Mouse (Mus musculus): ENCODE measurements around the gene Hgd. TPM values are rescaled to one million over a fixed set of nuclear protein-coding genes. Genes with fewer than 3 reads are reported as not detected.
"Not testable (repeated sequence)": the region's sequence is repeated elsewhere in the genome, so short reads cannot be mapped to it uniquely, and the experiment has no call there.

Gene Hgd
- total RNA-seq, 1 experiment from 2014 or later = not detected

DNA sequence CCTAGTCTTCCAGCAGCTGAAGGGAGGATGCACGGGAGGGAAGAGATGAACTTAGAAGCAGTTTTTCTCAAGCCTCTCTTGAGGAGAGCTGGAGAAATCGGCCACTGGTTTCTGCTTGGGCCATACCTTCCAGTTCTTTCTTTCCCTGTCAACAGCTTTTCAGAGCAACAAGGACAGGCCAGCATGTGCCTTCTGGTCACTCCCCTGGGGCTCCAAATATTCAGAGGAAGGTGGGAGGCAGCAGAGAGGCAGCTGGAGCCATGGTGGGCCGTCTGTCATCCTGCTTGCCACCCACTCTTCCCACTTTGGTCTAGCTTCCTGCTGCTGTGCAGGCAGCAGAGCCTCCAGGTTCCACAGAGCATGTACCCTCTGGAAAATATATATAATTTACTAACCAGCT is 37.7 kb downstream of the Hgd start:
- no peak for ATAC-seq (ENCODE audit: extremely low read depth, insufficient number of reproducible peaks, low FRiP score, poor library complexity, severe bottlenecking)

DNA sequence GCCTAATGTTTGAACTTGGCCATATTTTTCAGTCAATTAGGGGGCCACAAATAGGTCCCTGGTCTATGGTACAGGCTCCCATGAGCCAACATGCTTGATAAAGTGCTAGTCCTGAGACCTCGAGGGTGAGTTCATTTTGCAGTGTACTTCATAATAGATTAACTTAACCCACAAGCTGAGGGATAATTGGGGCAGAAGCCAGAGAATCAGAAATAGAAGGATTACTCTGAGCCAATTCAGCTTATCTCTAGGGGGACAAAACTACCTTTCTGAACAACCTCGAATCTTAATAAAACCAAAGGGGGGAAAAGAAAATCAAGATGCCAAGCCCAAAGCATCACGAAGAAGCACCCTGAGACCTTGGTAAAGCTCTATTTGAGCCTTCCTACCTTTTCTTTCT is 42.5 kb downstream of the Hgd start:
- ATAC-seq (ENCODE audit: extremely low read depth, insufficient number of reproducible peaks, low FRiP score, poor library complexity, severe bottlenecking) = no peak

- no peak for ATAC-seq (ENCODE audit: extremely low read depth, insufficient number of reproducible peaks, low FRiP score, poor library complexity, severe bottlenecking)
These were observed 43.0 kb downstream of the Hgd start for GRCm38 (mm10) chr16:37622919-37623318.

GRCm38 (mm10) chr16:37626388-37626949 is 46.5 kb downstream of the Hgd start:
- no peak for ATAC-seq (ENCODE audit: extremely low read depth, insufficient number of reproducible peaks, low FRiP score, poor library complexity, severe bottlenecking)

- ATAC-seq (ENCODE audit: extremely low read depth, insufficient number of reproducible peaks, low FRiP score, poor library complexity, severe bottlenecking) = no peak
These were observed 48.4 kb downstream of the Hgd start for GRCm38 (mm10) chr16:37628336-37628735.

- ATAC-seq (ENCODE audit: extremely low read depth, insufficient number of reproducible peaks, low FRiP score, poor library complexity, severe bottlenecking) = no peak
These were observed 49.1 kb downstream of the Hgd start for GRCm38 (mm10) chr16:37629011-37629410.

DNA sequence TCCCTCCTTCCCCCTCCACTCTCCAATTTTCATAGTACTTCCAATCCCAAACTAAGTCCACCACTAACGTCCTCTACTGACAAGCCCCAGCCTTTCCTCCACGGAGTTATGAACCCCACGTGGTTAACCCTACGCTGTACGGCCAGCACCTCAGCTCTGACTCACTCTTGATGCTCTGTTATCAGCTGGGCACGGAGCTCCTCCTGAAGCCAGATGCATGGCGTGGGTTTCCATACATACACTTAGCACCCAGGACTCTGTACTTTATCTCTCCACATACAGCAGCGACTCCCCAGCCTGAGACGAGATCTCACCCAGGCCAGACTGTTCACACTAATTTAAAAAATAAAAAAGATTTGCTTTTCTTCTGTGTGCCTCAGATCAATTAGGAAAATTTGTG is 54.6 kb downstream of the Hgd start:
- no peak for ATAC-seq (ENCODE audit: extremely low read depth, insufficient number of reproducible peaks, low FRiP score, poor library complexity, severe bottlenecking)

DNA sequence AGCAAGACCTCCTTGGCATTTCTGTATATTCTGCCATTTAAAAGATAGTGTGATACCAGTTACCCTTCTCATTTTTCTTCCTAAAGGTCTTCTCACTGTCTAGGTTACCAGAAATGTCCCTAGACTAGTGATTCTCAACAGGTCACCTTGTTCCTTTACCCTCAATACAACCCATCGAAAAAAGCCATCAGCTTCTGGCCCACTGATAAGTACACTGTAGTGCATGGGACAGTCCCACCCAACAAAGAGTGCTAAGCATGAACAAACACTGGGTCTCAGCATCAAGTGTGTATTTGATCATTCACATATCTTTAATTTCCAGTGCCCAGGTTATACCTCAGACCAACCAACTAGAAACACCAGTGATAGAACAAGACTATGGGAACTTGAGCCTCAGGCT is 55.1 kb downstream of the Hgd start:
- no peak for ATAC-seq (ENCODE audit: extremely low read depth, insufficient number of reproducible peaks, low FRiP score, poor library complexity, severe bottlenecking)

GRCm38 (mm10) chr16:37636107-37636506 is 56.2 kb downstream of the Hgd start:
- no peak for ATAC-seq (ENCODE audit: extremely low read depth, insufficient number of reproducible peaks, low FRiP score, poor library complexity, severe bottlenecking)

GRCm38 (mm10) chr16:37637802-37638201 is 57.8 kb downstream of the Hgd start:
- no peak for ATAC-seq (ENCODE audit: extremely low read depth, insufficient number of reproducible peaks, low FRiP score, poor library complexity, severe bottlenecking)

GRCm38 (mm10) chr16:37640522-37640921 is 60.6 kb downstream of the Hgd start:
- not testable (repeated sequence) for ATAC-seq (ENCODE audit: extremely low read depth, insufficient number of reproducible peaks, low FRiP score, poor library complexity, severe bottlenecking)

- no peak for ATAC-seq (ENCODE audit: extremely low read depth, insufficient number of reproducible peaks, low FRiP score, poor library complexity, severe bottlenecking)
These were observed 64.5 kb downstream of the Hgd start for GRCm38 (mm10) chr16:37644486-37644885.

- ATAC-seq (ENCODE audit: extremely low read depth, insufficient number of reproducible peaks, low FRiP score, poor library complexity, severe bottlenecking) = no peak
These were observed 65.3 kb downstream of the Hgd start for GRCm38 (mm10) chr16:37645211-37645610.

GRCm38 (mm10) chr16:37645799-37646198 is 65.8 kb downstream of the Hgd start:
- ATAC-seq (ENCODE audit: extremely low read depth, insufficient number of reproducible peaks, low FRiP score, poor library complexity, severe bottlenecking) = no peak

DNA sequence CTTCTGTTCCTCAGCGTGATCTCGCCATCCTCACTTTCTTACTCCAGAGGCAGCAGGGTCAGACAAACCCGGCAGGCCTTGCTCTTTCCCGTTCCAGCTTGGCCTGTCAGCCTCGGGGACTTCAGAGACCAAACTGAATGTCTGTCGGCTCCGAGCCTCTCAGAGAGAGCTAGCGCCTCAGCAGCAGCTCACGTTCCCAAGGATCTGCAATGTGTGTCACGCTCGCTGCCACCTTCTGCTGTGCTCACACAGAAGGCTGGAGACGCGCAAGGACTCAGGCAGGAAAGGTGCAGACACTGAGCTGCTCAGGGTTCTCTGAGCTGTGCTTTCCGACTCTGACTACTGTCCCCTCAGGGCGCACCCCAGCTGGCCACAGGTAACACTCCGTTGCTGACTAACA is 67.1 kb downstream of the Hgd start:
- no peak for ATAC-seq (ENCODE audit: extremely low read depth, insufficient number of reproducible peaks, low FRiP score, poor library complexity, severe bottlenecking)

- ATAC-seq (ENCODE audit: extremely low read depth, insufficient number of reproducible peaks, low FRiP score, poor library complexity, severe bottlenecking) = no peak
These were observed 68.0 kb downstream of the Hgd start for GRCm38 (mm10) chr16:37647936-37648335.

GRCm38 (mm10) chr16:37649068-37649467 is 69.1 kb downstream of the Hgd start:
- no peak for ATAC-seq (ENCODE audit: extremely low read depth, insufficient number of reproducible peaks, low FRiP score, poor library complexity, severe bottlenecking)

- no peak for ATAC-seq (ENCODE audit: extremely low read depth, insufficient number of reproducible peaks, low FRiP score, poor library complexity, severe bottlenecking)
These were observed 71.5 kb downstream of the Hgd start for GRCm38 (mm10) chr16:37651467-37651866.

DNA sequence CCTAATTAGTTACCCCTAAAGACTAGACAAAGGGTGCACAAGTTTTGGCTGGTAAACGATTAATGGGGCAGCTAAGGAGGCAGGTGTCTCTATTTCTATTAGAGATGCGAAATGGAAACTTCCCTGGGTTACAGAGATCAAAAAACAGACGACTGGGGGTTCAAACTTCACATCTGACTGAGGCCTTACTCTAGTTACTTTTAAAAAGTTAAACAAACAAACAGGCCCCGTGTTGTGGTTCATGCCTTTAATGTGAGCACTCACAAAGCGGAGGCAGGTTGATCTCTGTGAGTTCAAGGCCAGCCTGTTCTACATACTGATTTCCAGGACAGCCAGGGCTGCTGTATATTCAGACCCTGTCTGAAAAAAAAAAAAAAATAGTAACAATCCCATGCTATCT is 72.7 kb downstream of the Hgd start:
- no peak for ATAC-seq (ENCODE audit: extremely low read depth, insufficient number of reproducible peaks, low FRiP score, poor library complexity, severe bottlenecking)

- no peak for ATAC-seq (ENCODE audit: extremely low read depth, insufficient number of reproducible peaks, low FRiP score, poor library complexity, severe bottlenecking)
These were observed 73.1 kb downstream of the Hgd start for GRCm38 (mm10) chr16:37653058-37653457.
